Mouse (Mus musculus): Measurements from ENCODE around the gene Dnajb14. TPM values are rescaled to one million over a fixed set of nuclear protein-coding genes. Genes with fewer than 3 reads are reported as not detected.
"Not testable (repeated sequence)": the region's sequence is repeated elsewhere in the genome, so short reads cannot be mapped to it uniquely, and the experiment has no call there.

Dnajb14 gene
- polyA plus RNA-seq, 1 experiment: 1.9 TPM

DNA sequence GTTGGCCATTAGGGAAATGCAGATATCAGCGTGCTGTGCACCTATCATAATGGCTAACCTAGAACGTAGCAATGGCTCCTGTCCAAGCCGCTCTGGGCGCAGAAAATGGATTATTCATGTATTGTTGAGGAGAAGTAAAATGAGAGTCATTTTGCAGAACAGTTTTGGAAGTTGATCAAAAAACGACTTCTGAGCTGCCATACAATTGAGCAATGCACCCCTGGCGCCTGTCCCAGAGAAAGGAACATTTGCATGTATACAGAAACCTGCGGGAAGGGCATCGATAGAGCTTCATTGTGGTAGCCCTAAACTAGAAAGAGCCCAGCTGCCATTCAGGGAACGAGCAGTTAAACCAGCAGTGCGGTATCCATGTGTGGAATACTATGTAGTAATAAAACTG, 32.7 kb downstream of the Dnajb14 start:
- no peak for TF ChIP-seq CTCF (IDR thresholded peaks at IDR 0.05; ENCODE audit: extremely low read depth, insufficient read depth, insufficient read length, insufficient replicate concordance)
- TF ChIP-seq POLR2A (IDR thresholded peaks at IDR 0.05; ENCODE audit: low read depth, low read length): no peak
- Histone ChIP-seq H3K27me3 (ENCODE audit: control insufficient read depth, insufficient read depth, low read length) (no peaks in the 10 kb centered on the region), H3K4me3 (ENCODE audit: extremely low read depth, insufficient read depth, insufficient read length) (no peak overlapping the region), H3K36me3 (ENCODE audit: control insufficient read depth, insufficient read depth, low read length) (peaks cover 3% of the 10 kb centered on the region), H3K4me1 (ENCODE audit: control insufficient read depth, insufficient read depth, insufficient read length) (no peaks in the 10 kb centered on the region), H3K27ac (ENCODE audit: insufficient read depth, low read length) (no peak overlapping the region)
- no peak for DNase-seq (ENCODE audit: low read depth in 1 of 2, low spot score in 2 of 2)
- 86% methylated on average over 10 of the region's 10 CpGs for WGBS

- no peak for DNase-seq (ENCODE audit: low read depth in 1 of 2, low spot score in 2 of 2)
- Histone ChIP-seq H3K4me1 (ENCODE audit: control insufficient read depth, insufficient read depth, insufficient read length) (peaks cover 4% of the 10 kb centered on the region), H3K36me3 (ENCODE audit: control insufficient read depth, insufficient read depth, low read length) (peaks cover 1% of the 10 kb centered on the region; the same call in 1 of the 2 replicates), H3K27me3 (ENCODE audit: control insufficient read depth, insufficient read depth, low read length) (no peaks in the 10 kb centered on the region), H3K4me3 (ENCODE audit: extremely low read depth, insufficient read depth, insufficient read length) (no peak overlapping the region), H3K27ac (ENCODE audit: insufficient read depth, low read length) (no peak overlapping the region)
- TF ChIP-seq POLR2A (IDR thresholded peaks at IDR 0.05; ENCODE audit: low read depth, low read length) (no peak), CTCF (IDR thresholded peaks at IDR 0.05; ENCODE audit: extremely low read depth, insufficient read depth, insufficient read length, insufficient replicate concordance) (no peak)
- WGBS: 78% methylated on average over 2 of the region's 2 CpGs
Observed at GRCm38 (mm10) chr3:137913093-137913492, 45.6 kb downstream of the Dnajb14 start.

- H3K27me3 ChIP-seq (ENCODE audit: control insufficient read depth, insufficient read depth, low read length); DNase-seq (ENCODE audit: low read depth in 1 of 2, low spot score in 2 of 2); H3K4me3 ChIP-seq (ENCODE audit: extremely low read depth, insufficient read depth, insufficient read length); H3K36me3 ChIP-seq (ENCODE audit: control insufficient read depth, insufficient read depth, low read length); H3K4me1 ChIP-seq (ENCODE audit: control insufficient read depth, insufficient read depth, insufficient read length); H3K27ac ChIP-seq (ENCODE audit: insufficient read depth, low read length): not testable (repeated sequence)
- WGBS: 86% methylated on average over 1 of the region's 1 CpGs
Observed at GRCm38 (mm10) chr3:137914567-137914966, 47.1 kb downstream of the Dnajb14 start.

DNA sequence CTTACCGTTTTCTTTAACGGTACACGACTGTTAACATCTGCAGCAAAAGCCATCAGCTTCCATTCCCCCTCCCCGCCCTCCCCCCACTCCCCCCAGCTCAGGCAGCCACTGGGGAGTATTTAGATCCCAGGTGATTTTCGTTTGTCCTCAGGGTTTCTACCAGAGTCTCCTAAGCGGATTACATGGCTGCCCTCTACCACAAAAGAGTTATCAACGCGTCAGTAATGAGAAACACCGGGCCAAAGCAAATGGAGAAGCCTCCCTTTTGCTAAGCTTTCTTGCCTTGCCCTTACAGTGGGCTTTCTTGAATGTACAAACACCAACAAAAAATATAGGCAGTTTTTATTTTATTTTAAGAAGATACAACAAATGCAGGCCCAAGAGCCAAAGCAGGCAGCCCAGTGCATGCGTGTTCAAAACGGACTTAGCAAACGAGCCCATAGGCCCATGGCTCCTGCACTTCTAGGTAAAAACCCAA, 50.3 kb downstream of the Dnajb14 start:
- peak overlapping the region; percentile 47 for H3K4me3 ChIP-seq (ENCODE audit: extremely low read depth, insufficient read depth, insufficient read length)
- no peak for DNase-seq (ENCODE audit: low read depth in 1 of 2, low spot score in 2 of 2)
- TF ChIP-seq POLR2A (IDR thresholded peaks at IDR 0.05; ENCODE audit: low read depth, low read length): no peak
- no peak for TF ChIP-seq CTCF (IDR thresholded peaks at IDR 0.05; ENCODE audit: extremely low read depth, insufficient read depth, insufficient read length, insufficient replicate concordance)
- peaks cover 4% of the 10 kb centered on the region for H3K4me1 ChIP-seq (ENCODE audit: control insufficient read depth, insufficient read depth, insufficient read length)
- WGBS: 56% methylated on average over 12 of the region's 12 CpGs
- H3K36me3 ChIP-seq (ENCODE audit: control insufficient read depth, insufficient read depth, low read length): peaks cover 10% of the 10 kb centered on the region
- peak overlapping the region; percentile 65 for H3K27ac ChIP-seq (ENCODE audit: insufficient read depth, low read length)
- H3K27me3 ChIP-seq (ENCODE audit: control insufficient read depth, insufficient read depth, low read length): no peaks in the 10 kb centered on the region

DNA sequence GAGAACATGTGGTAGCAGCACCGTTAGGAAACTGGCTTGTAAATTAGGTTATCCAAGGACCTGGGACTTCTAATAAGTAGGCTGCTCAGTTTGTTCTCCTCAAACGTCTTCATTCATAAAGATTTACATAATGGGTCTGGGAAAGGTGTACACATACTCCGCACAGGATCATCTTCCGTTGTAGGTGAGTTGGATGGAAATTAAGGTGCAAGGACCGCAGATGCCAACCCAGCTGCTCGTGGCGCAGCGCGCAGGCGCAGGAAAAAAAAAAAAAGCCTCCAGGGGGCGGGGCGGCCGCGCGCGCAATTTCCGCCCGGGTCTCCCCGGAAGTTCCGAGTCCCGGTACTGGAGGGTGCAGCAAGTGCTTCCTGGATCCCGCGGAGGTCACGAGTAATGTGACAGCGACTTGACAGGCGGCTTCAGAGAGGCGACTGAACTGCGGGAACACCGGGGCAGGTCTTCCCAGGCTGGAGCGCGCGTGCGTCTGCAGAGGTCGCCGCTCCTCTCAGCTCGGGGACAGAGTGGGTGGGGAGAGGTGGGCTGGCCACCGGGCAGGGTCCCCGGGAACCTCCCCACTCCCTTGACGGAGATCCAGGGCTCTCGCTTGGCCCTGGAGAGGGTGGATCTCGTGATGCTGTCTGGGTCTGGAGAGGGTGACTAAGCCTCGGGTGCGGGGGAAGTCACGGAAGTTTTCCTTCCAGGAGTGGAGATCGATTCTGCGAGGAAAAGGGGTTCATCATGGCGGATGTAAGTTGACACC, 50.9 kb downstream of the Dnajb14 start, which contains the start of gene Lamtor3:
TSS of gene Lamtor3 (plus strand) at position 335 of the 760 bp plus-strand sequence.
- no peaks in the 10 kb centered on the region for H3K27me3 ChIP-seq (ENCODE audit: control insufficient read depth, insufficient read depth, low read length)
- TF ChIP-seq CTCF (IDR thresholded peaks at IDR 0.05; ENCODE audit: extremely low read depth, insufficient read depth, insufficient read length, insufficient replicate concordance) (no peak), POLR2A (IDR thresholded peaks at IDR 0.05; ENCODE audit: low read depth, low read length) (peak; percentile 39)
- H3K4me1 ChIP-seq (ENCODE audit: control insufficient read depth, insufficient read depth, insufficient read length): peaks cover 4% of the 10 kb centered on the region
- peak; percentile 76 to 79 for DNase-seq (ENCODE audit: low read depth in 1 of 2, low spot score in 2 of 2)
- WGBS: under 1% methylated on average over 47 of the region's 47 CpGs
- H3K27ac ChIP-seq (ENCODE audit: insufficient read depth, low read length): peak within 1 kb of the TSS; percentile 74
- H3K36me3 ChIP-seq (ENCODE audit: control insufficient read depth, insufficient read depth, low read length): peaks cover 10% of the 10 kb centered on the region
- H3K4me3 ChIP-seq (ENCODE audit: extremely low read depth, insufficient read depth, insufficient read length): peak within 1 kb of the TSS; percentile 80

DNA sequence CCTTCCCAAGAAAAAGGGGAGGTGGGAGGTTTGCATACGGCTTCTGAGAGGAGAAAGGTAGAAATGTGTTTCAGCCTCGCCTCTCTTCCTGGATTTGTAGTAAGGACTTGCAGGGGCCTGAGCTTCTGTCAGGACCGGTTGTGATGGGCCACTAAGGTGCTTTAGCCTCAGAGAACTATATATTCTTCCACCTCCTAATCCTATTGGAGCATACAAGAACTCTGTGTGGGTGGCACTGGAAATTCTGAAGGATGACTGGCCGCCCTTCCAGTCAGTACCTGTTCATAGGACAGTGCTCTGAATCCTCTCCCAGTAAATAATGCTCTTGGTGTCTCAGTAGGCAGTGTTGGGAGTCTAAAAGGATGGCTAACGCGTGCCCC, 51.4 kb downstream of the Dnajb14 start:
- Histone ChIP-seq H3K4me1 (ENCODE audit: control insufficient read depth, insufficient read depth, insufficient read length) (peaks cover 4% of the 10 kb centered on the region), H3K27ac (ENCODE audit: insufficient read depth, low read length) (peak overlapping the region; percentile 74; the same call in 1 of the 2 replicates), H3K36me3 (ENCODE audit: control insufficient read depth, insufficient read depth, low read length) (peaks cover 16% of the 10 kb centered on the region), H3K27me3 (ENCODE audit: control insufficient read depth, insufficient read depth, low read length) (no peaks in the 10 kb centered on the region), H3K4me3 (ENCODE audit: extremely low read depth, insufficient read depth, insufficient read length) (peak overlapping the region; percentile 80)
- DNase-seq (ENCODE audit: low read depth in 1 of 2, low spot score in 2 of 2): no peak
- 23% methylated on average over 6 of the region's 6 CpGs for WGBS
- TF ChIP-seq CTCF (IDR thresholded peaks at IDR 0.05; ENCODE audit: extremely low read depth, insufficient read depth, insufficient read length, insufficient replicate concordance) (no peak), POLR2A (IDR thresholded peaks at IDR 0.05; ENCODE audit: low read depth, low read length) (no peak)

DNA sequence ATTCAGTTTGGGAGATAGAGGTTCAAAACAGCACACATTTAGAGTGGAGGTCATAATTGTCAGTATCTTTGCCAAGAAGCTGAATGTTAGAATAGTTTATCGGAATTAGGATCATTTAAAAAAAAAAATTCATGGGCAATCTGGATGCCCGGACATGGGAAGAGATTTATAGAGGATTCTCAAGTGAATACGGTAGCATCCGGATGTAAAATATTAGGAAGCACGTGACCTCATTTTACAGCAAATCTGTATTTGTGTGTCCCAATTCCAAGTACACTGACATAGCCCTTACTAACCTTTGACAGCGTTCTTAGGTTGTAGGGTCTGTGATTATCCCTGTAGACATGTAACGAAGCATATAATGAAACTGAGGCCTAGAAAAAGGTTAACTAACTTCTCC, 51.9 kb downstream of the Dnajb14 start:
- no peak for DNase-seq (ENCODE audit: low read depth in 1 of 2, low spot score in 2 of 2)
- no peak overlapping the region for H3K27ac ChIP-seq (ENCODE audit: insufficient read depth, low read length)
- peaks cover 16% of the 10 kb centered on the region for H3K36me3 ChIP-seq (ENCODE audit: control insufficient read depth, insufficient read depth, low read length)
- peaks cover 4% of the 10 kb centered on the region for H3K4me1 ChIP-seq (ENCODE audit: control insufficient read depth, insufficient read depth, insufficient read length)
- 90% methylated on average over 7 of the region's 7 CpGs for WGBS
- no peak for TF ChIP-seq POLR2A (IDR thresholded peaks at IDR 0.05; ENCODE audit: low read depth, low read length)
- TF ChIP-seq CTCF (IDR thresholded peaks at IDR 0.05; ENCODE audit: extremely low read depth, insufficient read depth, insufficient read length, insufficient replicate concordance): no peak
- H3K27me3 ChIP-seq (ENCODE audit: control insufficient read depth, insufficient read depth, low read length): no peaks in the 10 kb centered on the region
- peak overlapping the region; percentile 80; the same call in 1 of the 2 replicates for H3K4me3 ChIP-seq (ENCODE audit: extremely low read depth, insufficient read depth, insufficient read length)
